ENCODE assay signal across 12 mouse cellular contexts in genomic region chr2:31952236-31952635, GRCm38 (mm10). TPM values are rescaled to one million over a fixed set of nuclear protein-coding genes. Genes with fewer than 3 reads are reported as not detected.
DNase-seq lines count a peak whose midpoint lies in the region; ATAC-seq lines count a peak whose summit lies in the region.
"Had no signal": no experiment of that assay in that cellular context is flagged by ENCODE, and none has a peak within 500 bp of the region (broad histone marks: within the 10 kb centered on the region; RNA-seq: fewer than 3 reads in every experiment).

No protein-coding gene starts in this region.

- peak overlapping the region; percentile 93 for H3K4me2 ChIP-seq in hindbrain, embryonic 15.5 days
- no peak overlapping the region for H3K4me2 ChIP-seq in hindbrain, embryonic 11.5 days (replicated peaks; ENCODE audit: low read depth, low read length)
- H3K4me2 ChIP-seq in hindbrain, embryonic 16.5 days (ENCODE audit: low read length) = no peak overlapping the region

- peaks cover 30% of the 10 kb centered on the region for H3K4me1 ChIP-seq in hindbrain, embryonic 15.5 days (replicated peaks)
- peaks cover 3% of the 10 kb centered on the region; the same call in 1 of the 2 replicates for H3K4me1 ChIP-seq in hindbrain, embryonic 11.5 days (replicated peaks; ENCODE audit: control insufficient read depth, insufficient read depth, low read length)
- peaks cover 14% of the 10 kb centered on the region for H3K4me1 ChIP-seq in hindbrain, embryonic 16.5 days (ENCODE audit: control insufficient read depth, insufficient read depth, low read depth, low read length)

- H3K4me3 ChIP-seq in hindbrain, embryonic 15.5 days = no peak overlapping the region
- H3K4me3 ChIP-seq in hindbrain, embryonic 11.5 days (ENCODE audit: low read depth, low read length) = no peak overlapping the region
- H3K4me3 ChIP-seq in hindbrain, embryonic 16.5 days (ENCODE audit: low read length) = no peak overlapping the region

- no peak for DNase-seq in hindbrain, embryonic 11.5 days (ENCODE audit: low spot score)
- DNase-seq in 3134 (ENCODE audit: extremely low read depth, insufficient read length, low spot score) (peak; percentile 41), 3T3-L1 (ENCODE audit: low read depth, low spot score) (peak; percentile 25)
- no peak for DNase-seq in lung, postnatal 36 days
- DNase-seq: adrenal gland, postnatal 25 days; cerebellum, adult 9-11 months; kidney, postnatal 14 days; thymus, postnatal 4 days had no signal

- H3K27me3 ChIP-seq in hindbrain, embryonic 15.5 days = no peaks in the 10 kb centered on the region
- H3K27me3 ChIP-seq in hindbrain, embryonic 11.5 days (ENCODE audit: control insufficient read depth, insufficient read depth, low read length) = no peaks in the 10 kb centered on the region
- no peaks in the 10 kb centered on the region for H3K27me3 ChIP-seq in hindbrain, embryonic 16.5 days (replicated peaks; ENCODE audit: control insufficient read depth, insufficient read depth, low read length)

- H3K36me3 ChIP-seq in hindbrain, embryonic 15.5 days = no peaks in the 10 kb centered on the region
- H3K36me3 ChIP-seq in hindbrain, embryonic 11.5 days (ENCODE audit: control insufficient read depth, insufficient read depth, low read length) = no peaks in the 10 kb centered on the region
- H3K36me3 ChIP-seq in hindbrain, embryonic 16.5 days (ENCODE audit: control insufficient read depth, insufficient read depth, low read length) = no peaks in the 10 kb centered on the region

- no peak overlapping the region for H3K9ac ChIP-seq in hindbrain, embryonic 15.5 days
- H3K9ac ChIP-seq in hindbrain, embryonic 11.5 days (ENCODE audit: low read depth, low read length) = no peak overlapping the region
- no peak overlapping the region for H3K9ac ChIP-seq in hindbrain, embryonic 16.5 days (ENCODE audit: low read depth, low read length)

- no peaks in the 10 kb centered on the region for H3K9me3 ChIP-seq in hindbrain, embryonic 15.5 days
- H3K9me3 ChIP-seq in hindbrain, embryonic 11.5 days (ENCODE audit: control insufficient read depth, low read length) = no peaks in the 10 kb centered on the region
- no peaks in the 10 kb centered on the region for H3K9me3 ChIP-seq in hindbrain, embryonic 16.5 days (ENCODE audit: control insufficient read depth, low read length)

- H3K27ac ChIP-seq in hindbrain, embryonic 15.5 days (replicated peaks) = no peak overlapping the region
- no peak overlapping the region for H3K27ac ChIP-seq in hindbrain, embryonic 11.5 days (ENCODE audit: low read depth, low read length)
- H3K27ac ChIP-seq in hindbrain, embryonic 16.5 days (ENCODE audit: low read depth, low read length) = no peak overlapping the region

- 71% methylated on average over 10 of the region's 10 CpGs for WGBS in hindbrain, embryonic 15.5 days
- 95% methylated on average over 10 of the region's 10 CpGs for WGBS in hindbrain, embryonic 11.5 days
- 63% methylated on average over 10 of the region's 10 CpGs for WGBS in hindbrain, embryonic 16.5 days

- ATAC-seq in hindbrain, embryonic 15.5 days (ENCODE audit: low FRiP score, low read depth) = no peak
- no peak for ATAC-seq in hindbrain, embryonic 11.5 days (ENCODE audit: low FRiP score)
- peak; percentile 26 for ATAC-seq in hindbrain, embryonic 16.5 days
- ATAC-seq in megakaryocyte progenitor cell, adult 5-6 weeks (replicated peaks; ENCODE audit: poor library complexity) = no peak

RNA-seq across cellular contexts. Expression of gene Aif1l, which starts 2.3 kb away (rescaled TPM):
- 23.5 and 23.7 TPM in 2 replicates for polyA plus RNA-seq in hindbrain, embryonic 15.5 days (2015; fragmentation: Nextera tagmentation; extraction: Ambion mirVana)
- 54.0 and 58.3 TPM in 2 replicates for polyA plus RNA-seq in hindbrain, embryonic 11.5 days (2014; fragmentation: Nextera tagmentation; extraction: Ambion mirVana)
- polyA plus RNA-seq in hindbrain, embryonic 16.5 days (2015; fragmentation: Nextera tagmentation; extraction: Ambion mirVana) = 23.0 and 23.3 TPM in 2 replicates
- total RNA-seq in megakaryocyte progenitor cell, adult 5-6 weeks (2015) = 0.24 and 0.25 TPM in 2 replicates
- total RNA-seq in megakaryocyte progenitor cell, adult 5-6 weeks (2017) = 0.47 TPM in 1 of 2 replicates, not detected in the other
- total RNA-seq: granulocyte monocyte progenitor cell, adult 5-6 weeks had no signal

RNA-seq across cellular contexts. Expression of gene Nup214, which starts 22.0 kb away (rescaled TPM):
- 61.6 and 64.8 TPM in 2 replicates for polyA plus RNA-seq in hindbrain, embryonic 15.5 days (2015; fragmentation: Nextera tagmentation; extraction: Ambion mirVana)
- 70.0 and 76.1 TPM in 2 replicates for polyA plus RNA-seq in hindbrain, embryonic 11.5 days (2014; fragmentation: Nextera tagmentation; extraction: Ambion mirVana)
- 51.7 and 54.7 TPM in 2 replicates for polyA plus RNA-seq in hindbrain, embryonic 16.5 days (2015; fragmentation: Nextera tagmentation; extraction: Ambion mirVana)
- total RNA-seq in megakaryocyte progenitor cell, adult 5-6 weeks (2015) = 88.1 and 106 TPM in 2 replicates
- 30.7 and 59.6 TPM in 2 replicates for total RNA-seq in megakaryocyte progenitor cell, adult 5-6 weeks (2017)

Comparison
In these comparisons a context has a peak if more than half of its experiments do, and no peak if none do; other contexts are left out.
1. DNase-seq: peak in 3134 (single experiment) and 3T3-L1 (single experiment); none in hindbrain, embryonic 11.5 days (single experiment) and lung, postnatal 36 days (single experiment).